Mouse (Mus musculus) E14TG2a.4 (cell line): ENCODE measurements around the gene Ccn5.

Source experiments
- H3K27me3 ChIP-seq: 2 replicates; pipeline ENCODE4 v1.6.1; 2014; ENCODE audit warnings: low read length, control low read depth; ENCODE audit not compliant: insufficient read depth
- H3K36me3 ChIP-seq: 2 replicates; pipeline ENCODE4 v1.6.1; 2014; ENCODE audit warnings: low read length, control low read depth; ENCODE audit not compliant: insufficient read depth
- H3K4me1 ChIP-seq: replicated peaks from 2 replicates; pipeline ENCODE4 v1.6.1; 2014; ENCODE audit warnings: low read depth, low read length, control low read depth
- H3K4me3 ChIP-seq: replicated peaks from 2 replicates; pipeline ENCODE4 v1.5.1; 2014; ENCODE audit warnings: mild to moderate bottlenecking, low read length
- H3K9me3 ChIP-seq: 2 replicates; pipeline ENCODE4 v1.6.1; 2014; ENCODE audit warnings: low read length, control low read depth
- CTCF ChIP-seq: conservative IDR thresholded peaks from 2 replicates; pipeline ENCODE4 v1.5.1; 2014; ENCODE audit warnings: low read length
- NANOG ChIP-seq: IDR thresholded peaks from 2 replicates; pipeline ENCODE4 v1.6.1; 2014; ENCODE audit warnings: borderline replicate concordance, low read length, mixed read lengths
- POU5F1 ChIP-seq: IDR thresholded peaks from 2 replicates; pipeline ENCODE4 v1.6.1; 2014; ENCODE audit warnings: low read length, borderline replicate concordance

Ccn5 gene

GRCm38 (mm10) chr2:163798411-163798810 lies 22.2 kb upstream of the Ccn5 start:
- Histone ChIP-seq H3K36me3 (no peaks in the 10 kb centered on the region), H3K4me1 (no peaks in the 10 kb centered on the region; the same call in 1 of the 2 replicates), H3K4me3 (no peak overlapping the region), H3K27me3 (peaks cover 16% of the 10 kb centered on the region; the same call in 1 of the 2 replicates), H3K9me3 (no peaks in the 10 kb centered on the region)
- TF ChIP-seq CTCF, result no peak
- no peak for TF ChIP-seq NANOG

GRCm38 (mm10) chr2:163800832-163801231 lies 19.8 kb upstream of the Ccn5 start:
- TF ChIP-seq POU5F1 (no peak), NANOG (no peak), CTCF (no peak)
- H3K4me3 ChIP-seq, result no peak overlapping the region
- no peaks in the 10 kb centered on the region; the same call in 1 of the 2 replicates for H3K4me1 ChIP-seq
- H3K36me3 ChIP-seq, result no peaks in the 10 kb centered on the region
- no peaks in the 10 kb centered on the region for H3K9me3 ChIP-seq
- H3K27me3 ChIP-seq, result peaks cover 22% of the 10 kb centered on the region

- Histone ChIP-seq H3K27me3 (peaks cover 22% of the 10 kb centered on the region), H3K4me3 (no peak overlapping the region), H3K4me1 (no peaks in the 10 kb centered on the region; the same call in 1 of the 2 replicates), H3K36me3 (no peaks in the 10 kb centered on the region), H3K9me3 (no peaks in the 10 kb centered on the region)
- no peak for TF ChIP-seq POU5F1
- TF ChIP-seq NANOG, result no peak
- TF ChIP-seq CTCF, result no peak
These were observed 19.3 kb upstream of the Ccn5 start for GRCm38 (mm10) chr2:163801406-163801805.

GRCm38 (mm10) chr2:163803838-163804237 lies 16.8 kb upstream of the Ccn5 start:
- Histone ChIP-seq H3K36me3 (no peaks in the 10 kb centered on the region), H3K4me3 (no peak overlapping the region), H3K9me3 (no peaks in the 10 kb centered on the region), H3K27me3 (peaks cover 7% of the 10 kb centered on the region), H3K4me1 (no peaks in the 10 kb centered on the region; the same call in 1 of the 2 replicates)
- TF ChIP-seq NANOG, result no peak
- no peak for TF ChIP-seq POU5F1
- TF ChIP-seq CTCF, result no peak

- H3K4me3 ChIP-seq, result no peak overlapping the region
- peaks cover 11% of the 10 kb centered on the region for H3K4me1 ChIP-seq
- H3K9me3 ChIP-seq, result no peaks in the 10 kb centered on the region
- no peaks in the 10 kb centered on the region for H3K36me3 ChIP-seq
- peaks cover 5% of the 10 kb centered on the region; the same call in 1 of the 2 replicates for H3K27me3 ChIP-seq
- TF ChIP-seq POU5F1 (no peak), NANOG (no peak)
These were observed 11.5 kb upstream of the Ccn5 start for GRCm38 (mm10) chr2:163809166-163809565.

- no peaks in the 10 kb centered on the region for H3K36me3 ChIP-seq
- no peak overlapping the region for H3K4me3 ChIP-seq
- peaks cover 5% of the 10 kb centered on the region; the same call in 1 of the 2 replicates for H3K27me3 ChIP-seq
- no peaks in the 10 kb centered on the region for H3K9me3 ChIP-seq
- TF ChIP-seq POU5F1, result no peak
- TF ChIP-seq CTCF, result no peak
- no peak for TF ChIP-seq NANOG
- peaks cover 11% of the 10 kb centered on the region for H3K4me1 ChIP-seq
These were observed 11.0 kb upstream of the Ccn5 start for GRCm38 (mm10) chr2:163809704-163810103.

GRCm38 (mm10) chr2:163813077-163813476 lies 7.6 kb upstream of the Ccn5 start:
- Histone ChIP-seq H3K4me1 (peaks cover 11% of the 10 kb centered on the region), H3K27me3 (peaks cover 5% of the 10 kb centered on the region; the same call in 1 of the 2 replicates), H3K9me3 (no peaks in the 10 kb centered on the region), H3K4me3 (no peak overlapping the region), H3K36me3 (no peaks in the 10 kb centered on the region)
- TF ChIP-seq NANOG, result no peak
- no peak for TF ChIP-seq POU5F1
- TF ChIP-seq CTCF, result no peak

- Histone ChIP-seq H3K36me3 (no peaks in the 10 kb centered on the region), H3K27me3 (peaks cover 5% of the 10 kb centered on the region; the same call in 1 of the 2 replicates), H3K9me3 (no peaks in the 10 kb centered on the region), H3K4me1 (peaks cover 11% of the 10 kb centered on the region), H3K4me3 (no peak overlapping the region)
- TF ChIP-seq NANOG (no peak), POU5F1 (no peak), CTCF (no peak)
These were observed 5.8 kb upstream of the Ccn5 start for GRCm38 (mm10) chr2:163814739-163815465.
